Mouse (Mus musculus) neural tube, embryonic 10.5 days (tissue): Measurements from ENCODE around the gene Grasp.

Experiments used
- DNase-seq: peaks from one replicate; pipeline ENCODE4 v3.0.0-alpha.2; 2017; ENCODE audit warnings: low spot score; ENCODE audit errors: extremely low spot score

Gene Grasp

DNA sequence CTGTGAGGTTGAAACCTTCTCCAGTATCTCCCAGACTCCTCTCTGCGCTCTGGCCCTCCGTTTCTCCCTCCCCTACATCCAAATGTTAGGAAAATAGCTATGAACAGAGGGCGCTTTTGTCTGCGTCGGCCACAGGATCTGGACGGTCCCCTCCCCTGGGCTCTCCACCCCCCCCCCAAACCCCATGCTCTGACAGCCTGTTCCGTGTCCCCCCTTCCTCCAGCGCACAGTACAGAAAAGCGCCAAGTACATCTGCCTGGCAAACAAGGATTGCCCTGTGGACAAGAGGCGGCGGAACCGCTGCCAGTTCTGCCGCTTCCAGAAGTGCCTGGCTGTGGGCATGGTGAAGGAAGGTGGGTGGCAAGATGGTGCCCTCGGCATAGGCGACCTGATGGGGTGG is 47.5 kb downstream of the Grasp start:
- DNase-seq: no peak

DNA sequence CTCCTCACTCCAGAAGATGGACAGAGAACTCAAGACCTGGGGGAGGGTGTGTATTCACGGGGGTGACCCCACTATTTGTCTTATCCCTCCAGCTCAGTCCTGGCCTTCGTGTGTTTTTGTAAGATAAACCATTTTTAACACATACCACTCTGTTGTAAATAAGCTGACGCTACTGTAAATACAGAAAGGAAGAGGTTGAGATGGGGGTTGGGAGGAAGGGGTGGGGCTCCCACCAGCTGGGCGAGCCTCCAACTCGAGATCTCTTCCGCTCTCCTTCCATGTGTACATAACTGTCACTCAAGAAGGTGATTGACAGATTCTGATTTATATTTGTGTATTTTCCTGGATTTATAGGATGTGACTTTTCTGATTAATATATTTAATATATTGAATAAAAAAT is 50.4 kb downstream of the Grasp start:
- no peak for DNase-seq

DNA sequence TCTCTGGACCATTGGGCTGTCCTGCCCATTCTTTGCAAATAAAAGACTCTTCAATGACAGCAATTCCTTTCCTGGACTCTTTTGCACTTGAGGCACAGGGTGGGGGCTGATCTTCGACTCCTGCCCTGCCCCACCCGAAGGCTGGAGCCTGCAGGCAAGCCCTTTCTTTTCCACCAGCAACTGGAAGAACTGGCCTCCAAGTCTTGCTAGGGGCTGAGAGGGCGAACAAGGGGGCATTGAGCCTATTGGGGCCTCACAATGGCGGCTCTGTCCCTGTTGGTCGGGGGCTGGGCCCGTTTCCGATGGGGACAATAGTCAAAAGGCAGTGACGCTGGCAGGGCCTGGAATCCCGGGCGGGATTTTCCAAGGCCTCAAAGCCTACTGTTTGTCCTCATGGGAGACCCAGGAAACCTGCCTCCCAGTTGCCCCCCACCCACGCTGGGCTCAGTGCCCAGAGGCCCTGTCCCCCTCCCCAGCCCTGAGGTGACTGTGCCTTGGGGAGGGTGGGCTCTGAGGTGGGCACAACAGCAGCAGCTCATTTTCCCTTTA is 53.4 kb downstream of the Grasp start:
- DNase-seq: no peak

DNA sequence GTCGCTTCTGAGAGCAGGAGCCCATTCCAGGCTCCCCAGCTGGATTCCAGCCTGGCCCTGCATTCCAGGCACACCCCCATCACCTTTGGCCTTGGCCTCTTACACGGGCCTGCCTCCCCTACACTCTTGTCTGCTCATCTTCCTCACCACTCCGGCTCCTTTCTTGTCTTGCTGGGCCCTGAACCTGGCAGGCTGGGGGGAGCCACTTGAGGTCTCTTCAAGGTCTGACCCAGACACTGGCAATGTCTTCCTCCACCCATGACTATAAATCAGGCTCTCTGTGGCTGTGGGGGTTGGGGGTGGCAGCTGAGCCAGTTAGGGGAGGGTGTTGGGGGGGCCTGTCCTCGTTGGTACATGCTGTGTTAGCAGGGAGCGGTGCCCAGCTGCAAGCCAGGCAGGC is 54.6 kb downstream of the Grasp start:
- DNase-seq: no peak

DNA sequence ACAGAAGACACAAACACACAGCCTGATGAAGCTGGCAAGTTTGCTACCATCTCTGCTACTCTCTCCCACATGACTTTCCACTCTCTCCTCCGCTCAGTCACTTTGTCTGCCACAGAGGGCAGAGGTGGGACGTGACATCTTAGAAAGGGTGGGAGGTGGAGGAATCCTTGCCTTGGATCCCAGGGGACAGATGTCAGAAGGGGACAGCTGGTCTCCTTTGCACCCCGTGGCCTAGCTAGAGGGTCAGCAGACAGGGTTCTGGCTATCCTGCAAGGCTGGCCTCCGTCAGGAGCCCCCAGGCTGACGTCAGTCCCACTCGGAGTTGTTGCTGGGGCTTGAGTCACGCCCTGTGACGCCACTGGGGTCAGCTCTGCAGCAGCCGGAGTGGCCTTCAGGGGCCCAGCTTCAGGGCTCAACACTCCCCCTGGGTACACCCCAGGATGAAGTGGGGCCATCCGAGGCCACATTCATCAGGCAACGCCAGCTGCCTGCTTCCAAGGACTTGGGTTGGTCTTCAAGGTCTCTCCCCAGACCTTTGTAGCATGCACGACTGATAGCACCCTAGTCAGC is 55.5 kb downstream of the Grasp start:
- no peak for DNase-seq
